Mouse (Mus musculus) lung, embryonic 14.5 days (tissue): ENCODE measurements at regions not wholly inside any gene's neighbourhood (a gene's known extent, or its start where the extent isn't known, plus 50 kb on each side); places are given as distances from the start of the nearest gene placed in this dataset.

Experiments
- ATAC-seq: fragments of 200-750 bp; cut with Nextera tagmentation; 2 replicates; pipeline ENCODE4 v1.8.0; 2017; ENCODE audit warnings: mild to moderate bottlenecking, moderate TSS enrichment, moderate library complexity; ENCODE audit not compliant: insufficient read depth
- DNase-seq: peaks from one replicate; pipeline ENCODE4 v3.0.0-alpha.2; 2015
- H3K27ac ChIP-seq: fragments of 300-500 bp; sonication (generic); 2 replicates; pipeline ENCODE4 v1.5.1; 2014; ENCODE audit warnings: low read depth, mild to moderate bottlenecking, moderate library complexity
- H3K27me3 ChIP-seq: fragments of 300-500 bp; sonication (generic); 2 replicates; pipeline ENCODE4 v1.6.1; 2014; ENCODE audit warnings: low read length, control low read depth; ENCODE audit not compliant: insufficient read depth
- H3K36me3 ChIP-seq: fragments of 300-500 bp; sonication (generic); 2 replicates; pipeline ENCODE4 v1.6.1; 2014; ENCODE audit warnings: control low read depth; ENCODE audit not compliant: insufficient read depth
- H3K4me1 ChIP-seq: fragments of 300-500 bp; sonication (generic); 2 replicates; pipeline ENCODE4 v1.6.1; 2014; ENCODE audit warnings: antibody characterized with exemption, control low read depth; ENCODE audit not compliant: insufficient read depth
- H3K4me2 ChIP-seq: fragments of 300-500 bp; sonication (generic); 2 replicates; pipeline ENCODE4 v1.6.1; 2014; ENCODE audit warnings: mild to moderate bottlenecking
- H3K4me3 ChIP-seq: fragments of 300-500 bp; sonication (generic); 2 replicates; pipeline ENCODE4 v1.5.1; 2014; ENCODE audit warnings: low read depth, low read length
- H3K9ac ChIP-seq: fragments of 300-500 bp; sonication (generic); 2 replicates; pipeline ENCODE4 v1.6.1; 2014
- H3K9me3 ChIP-seq: fragments of 300-500 bp; sonication (generic); 2 replicates; pipeline ENCODE4 v1.6.1; 2016; ENCODE audit warnings: low read depth, low read length, control low read depth
- CTCF ChIP-seq: IDR thresholded peaks from 2 replicates; pipeline ENCODE4 v1.5.1; 2016; ENCODE audit warnings: antibody characterized with exemption, low read depth
- WGBS: fragments of 180-500 bp; shearing (Covaris S2); extraction: QIAGEN DNeasy Blood & Tissue Kit; methylation state at CpG from one replicate; pipeline ENCODE4 v1.1.7; 2014; 5-methylcytosine and 5-hydroxymethylcytosine counted together

- DNase-seq = peak; percentile 57
- H3K9ac ChIP-seq = no peak overlapping the region
- no peak overlapping the region for H3K27ac ChIP-seq
- no peaks in the 10 kb centered on the region for H3K4me1 ChIP-seq
- H3K36me3 ChIP-seq = no peaks in the 10 kb centered on the region
- WGBS = 68% methylated on average over 3 of the region's 3 CpGs
- H3K9me3 ChIP-seq = no peaks in the 10 kb centered on the region
- H3K4me2 ChIP-seq = no peak overlapping the region
- no peak for TF ChIP-seq CTCF
- no peaks in the 10 kb centered on the region for H3K27me3 ChIP-seq
- peak; percentile 47; the same call in 1 of the 2 replicates for ATAC-seq
- H3K4me3 ChIP-seq = no peak overlapping the region
Measured at GRCm38 (mm10) chr11:25538641-25539258, 671.8 kb downstream of the 5730522E02Rik start.

GRCm38 (mm10) chr11:25536069-25536468 is 674.5 kb downstream of the 5730522E02Rik start:
- ATAC-seq (no peak), DNase-seq (no peak)
- Histone ChIP-seq H3K9me3 (no peaks in the 10 kb centered on the region), H3K4me1 (no peaks in the 10 kb centered on the region), H3K27ac (no peak overlapping the region), H3K4me2 (no peak overlapping the region), H3K36me3 (no peaks in the 10 kb centered on the region), H3K9ac (no peak overlapping the region), H3K27me3 (no peaks in the 10 kb centered on the region), H3K4me3 (no peak overlapping the region)
- TF ChIP-seq CTCF = no peak
- 63% methylated on average over 7 of the region's 7 CpGs for WGBS

GRCm38 (mm10) chr11:25533081-25533480 is 677.5 kb downstream of the 5730522E02Rik start:
- H3K4me2 ChIP-seq = no peak overlapping the region
- ATAC-seq (no peak), DNase-seq (no peak)
- 25% methylated on average over 2 of the region's 2 CpGs for WGBS
- H3K27me3 ChIP-seq = no peaks in the 10 kb centered on the region
- TF ChIP-seq CTCF = no peak
- H3K36me3 ChIP-seq = no peaks in the 10 kb centered on the region
- H3K4me1 ChIP-seq = no peaks in the 10 kb centered on the region
- no peaks in the 10 kb centered on the region for H3K9me3 ChIP-seq
- H3K27ac ChIP-seq = no peak overlapping the region
- H3K9ac ChIP-seq = no peak overlapping the region
- no peak overlapping the region for H3K4me3 ChIP-seq

- H3K27ac ChIP-seq = no peak overlapping the region
- H3K9ac ChIP-seq = no peak overlapping the region
- no peak for ATAC-seq
- H3K9me3 ChIP-seq = no peaks in the 10 kb centered on the region
- no peaks in the 10 kb centered on the region for H3K36me3 ChIP-seq
- 65% methylated on average over 9 of the region's 9 CpGs for whole genome bisulfite sequencing
- no peaks in the 10 kb centered on the region for H3K27me3 ChIP-seq
- no peaks in the 10 kb centered on the region for H3K4me1 ChIP-seq
- H3K4me3 ChIP-seq = no peak overlapping the region
- TF ChIP-seq CTCF = no peak
- no peak overlapping the region for H3K4me2 ChIP-seq
- no peak for DNase-seq
Measured at GRCm38 (mm10) chr11:25531668-25532398, 678.7 kb downstream of the 5730522E02Rik start.

GRCm38 (mm10) chr11:25528056-25528455 is 682.5 kb downstream of the 5730522E02Rik start:
- no peak for TF ChIP-seq CTCF
- Histone ChIP-seq H3K9me3 (no peaks in the 10 kb centered on the region), H3K4me2 (no peak overlapping the region), H3K27ac (no peak overlapping the region), H3K27me3 (no peaks in the 10 kb centered on the region), H3K4me3 (no peak overlapping the region), H3K9ac (no peak overlapping the region), H3K36me3 (no peaks in the 10 kb centered on the region), H3K4me1 (no peaks in the 10 kb centered on the region)
- DNase-seq (peak; percentile 77), ATAC-seq (peak; percentile 95)
- 37% methylated on average over 5 of the region's 5 CpGs for WGBS

- Histone ChIP-seq H3K36me3 (no peaks in the 10 kb centered on the region), H3K27me3 (no peaks in the 10 kb centered on the region), H3K4me2 (no peak overlapping the region), H3K27ac (no peak overlapping the region), H3K4me3 (no peak overlapping the region), H3K9ac (no peak overlapping the region), H3K9me3 (no peaks in the 10 kb centered on the region), H3K4me1 (no peaks in the 10 kb centered on the region)
- no peak for TF ChIP-seq CTCF
- DNase-seq (no peak), ATAC-seq (no peak)
- 73% methylated on average over 2 of the region's 2 CpGs for WGBS
Measured at GRCm38 (mm10) chr11:25518903-25519302, 691.7 kb downstream of the 5730522E02Rik start.

GRCm38 (mm10) chr11:25518131-25518530 is 692.4 kb downstream of the 5730522E02Rik start:
- ATAC-seq = no peak

More at GRCm38 (mm10) chr11:25518131-25518530, 692.4 kb downstream of the 5730522E02Rik start:
- no peak for DNase-seq
- TF ChIP-seq CTCF = no peak
- Histone ChIP-seq H3K27ac (no peak overlapping the region), H3K4me2 (no peak overlapping the region), H3K4me3 (no peak overlapping the region), H3K27me3 (no peaks in the 10 kb centered on the region), H3K36me3 (no peaks in the 10 kb centered on the region), H3K4me1 (no peaks in the 10 kb centered on the region), H3K9me3 (no peaks in the 10 kb centered on the region), H3K9ac (no peak overlapping the region)
- WGBS = 89% methylated on average over 1 of the region's 1 CpGs
